Mouse (Mus musculus) heart, embryonic 16.5 days (tissue): ENCODE results near the gene Dnah6. TPM values are rescaled to one million over a fixed set of nuclear protein-coding genes. Genes with fewer than 3 reads are reported as not detected.
A peak's percentile ranks its signal among the peaks of the same experiment; 100 is the strongest.

Experiments used
- ATAC-seq: fragments of 200-750 bp; cut with Nextera tagmentation; replicated peaks from 2 replicates; pipeline ENCODE4 v1.8.0; 2017; ENCODE audit warnings: moderate number of reproducible peaks; ENCODE audit not compliant: insufficient read depth, low FRiP score; ENCODE audit errors: extremely low read depth
- H3K27ac ChIP-seq: fragments of 300-500 bp; sonication (generic); 2 replicates; pipeline ENCODE4 v1.5.1; 2014; ENCODE audit warnings: mild to moderate bottlenecking, low read length, control low read depth, moderate library complexity
- H3K27me3 ChIP-seq: fragments of 300-500 bp; sonication (generic); 2 replicates; pipeline ENCODE4 v1.6.1; 2014; ENCODE audit warnings: low read length, mixed read lengths; ENCODE audit not compliant: control insufficient read depth, insufficient read depth
- H3K36me3 ChIP-seq: fragments of 300-500 bp; sonication (generic); 2 replicates; pipeline ENCODE4 v1.6.1; 2014; ENCODE audit not compliant: control insufficient read depth, insufficient read depth
- H3K4me1 ChIP-seq: fragments of 300-500 bp; sonication (generic); 2 replicates; pipeline ENCODE4 v1.6.1; 2014; ENCODE audit warnings: low read length, mixed read lengths; ENCODE audit not compliant: control insufficient read depth, insufficient read depth
- H3K4me2 ChIP-seq: fragments of 300-500 bp; sonication (generic); 2 replicates; pipeline ENCODE4 v1.6.1; 2014; ENCODE audit warnings: low read depth, mild to moderate bottlenecking, control low read depth, low read length
- H3K4me3 ChIP-seq: fragments of 300-500 bp; sonication (generic); 2 replicates; pipeline ENCODE4 v1.5.1; 2014; ENCODE audit warnings: mild to moderate bottlenecking, control low read depth, low read length
- H3K9ac ChIP-seq: fragments of 300-500 bp; sonication (generic); 2 replicates; pipeline ENCODE4 v1.6.1; 2014; ENCODE audit warnings: low read length, control low read depth
- H3K9me3 ChIP-seq: fragments of 300-500 bp; sonication (generic); replicated peaks from 2 replicates; pipeline ENCODE4 v1.6.1; 2016; ENCODE audit warnings: low read length; ENCODE audit not compliant: control insufficient read depth
- WGBS: fragments of 180-500 bp; shearing (Covaris S2); extraction: QIAGEN DNeasy Blood & Tissue Kit; methylation state at CpG from one replicate; pipeline ENCODE4 v1.1.7; 2014; 5-methylcytosine and 5-hydroxymethylcytosine counted together
- polyA plus RNA-seq: library from polyadenylated mRNA; unstranded; fragments of >200 nt; fragmentation: Nextera tagmentation; extraction: Ambion mirVana; gene quantifications from 2 replicates; pipeline ENCODE4 v1.2.1, GENCODE M21; 2015

Gene Dnah6
- polyA plus RNA-seq, 1 experiment from 2014 or later: 0.12 TPM

GRCm38 (mm10) chr6:73072093-73072786 lies 149.2 kb downstream of the Dnah6 start:
- Histone ChIP-seq H3K27me3 (no peaks in the 10 kb centered on the region), H3K4me2 (no peak overlapping the region), H3K4me3 (no peak overlapping the region), H3K9me3 (no peaks in the 10 kb centered on the region), H3K36me3 (no peaks in the 10 kb centered on the region), H3K27ac (no peak overlapping the region), H3K9ac (no peak overlapping the region), H3K4me1 (no peaks in the 10 kb centered on the region)
- WGBS: 28% methylated on average over 3 of the region's 3 CpGs
- ATAC-seq: no peak

DNA sequence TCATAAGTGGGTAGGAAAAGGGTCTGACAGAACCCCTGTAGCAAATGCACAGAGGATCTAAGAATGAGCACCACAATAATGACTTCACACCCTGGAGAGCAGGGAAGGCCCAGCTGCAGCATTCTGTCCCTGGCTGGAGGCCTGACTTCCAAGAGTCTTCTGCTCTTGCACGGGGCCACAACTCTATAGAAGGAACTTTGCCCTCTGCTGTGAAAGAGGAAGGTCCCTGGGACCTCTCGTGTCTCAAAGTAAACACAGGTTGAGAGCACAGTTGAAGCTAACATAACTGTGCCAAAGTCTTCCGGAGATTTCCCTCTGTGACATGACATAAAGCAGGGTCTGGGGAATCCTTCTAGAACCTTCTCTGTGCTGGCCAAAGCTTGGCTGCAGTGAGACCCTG lies 150.2 kb downstream of the Dnah6 start:
- Histone ChIP-seq H3K36me3 (no peaks in the 10 kb centered on the region), H3K4me1 (no peaks in the 10 kb centered on the region), H3K4me3 (no peak overlapping the region), H3K9ac (no peak overlapping the region), H3K4me2 (no peak overlapping the region), H3K9me3 (no peaks in the 10 kb centered on the region), H3K27ac (0 out of 2 replicates have a peak overlapping the region, but pooled peaks have one; percentile 26), H3K27me3 (no peaks in the 10 kb centered on the region)
- 56% methylated on average over 3 of the region's 3 CpGs for WGBS
- no peak for ATAC-seq

- peak; percentile 79 for ATAC-seq
- no peak overlapping the region for H3K9ac ChIP-seq
- no peaks in the 10 kb centered on the region for H3K4me1 ChIP-seq
- H3K4me2 ChIP-seq: no peak overlapping the region
- no peaks in the 10 kb centered on the region for H3K36me3 ChIP-seq
- H3K9me3 ChIP-seq: no peaks in the 10 kb centered on the region
- 0 out of 2 replicates have a peak overlapping the region, but pooled peaks have one; percentile 26 for H3K27ac ChIP-seq
- no peak overlapping the region for H3K4me3 ChIP-seq
- 68% methylated on average over 6 of the region's 6 CpGs for WGBS
- H3K27me3 ChIP-seq: no peaks in the 10 kb centered on the region
These were observed 150.8 kb downstream of the Dnah6 start for GRCm38 (mm10) chr6:73070663-73071062.

- H3K4me1 ChIP-seq: no peaks in the 10 kb centered on the region
- H3K4me2 ChIP-seq: no peak overlapping the region
- H3K27me3 ChIP-seq: no peaks in the 10 kb centered on the region
- no peak overlapping the region for H3K4me3 ChIP-seq
- H3K36me3 ChIP-seq: no peaks in the 10 kb centered on the region
- no peaks in the 10 kb centered on the region for H3K9me3 ChIP-seq
- WGBS: 59% methylated on average over 3 of the region's 3 CpGs
- no peak for ATAC-seq
- H3K27ac ChIP-seq: no peak overlapping the region
- no peak overlapping the region for H3K9ac ChIP-seq
These were observed 156.9 kb downstream of the Dnah6 start for GRCm38 (mm10) chr6:73064551-73064950.

DNA sequence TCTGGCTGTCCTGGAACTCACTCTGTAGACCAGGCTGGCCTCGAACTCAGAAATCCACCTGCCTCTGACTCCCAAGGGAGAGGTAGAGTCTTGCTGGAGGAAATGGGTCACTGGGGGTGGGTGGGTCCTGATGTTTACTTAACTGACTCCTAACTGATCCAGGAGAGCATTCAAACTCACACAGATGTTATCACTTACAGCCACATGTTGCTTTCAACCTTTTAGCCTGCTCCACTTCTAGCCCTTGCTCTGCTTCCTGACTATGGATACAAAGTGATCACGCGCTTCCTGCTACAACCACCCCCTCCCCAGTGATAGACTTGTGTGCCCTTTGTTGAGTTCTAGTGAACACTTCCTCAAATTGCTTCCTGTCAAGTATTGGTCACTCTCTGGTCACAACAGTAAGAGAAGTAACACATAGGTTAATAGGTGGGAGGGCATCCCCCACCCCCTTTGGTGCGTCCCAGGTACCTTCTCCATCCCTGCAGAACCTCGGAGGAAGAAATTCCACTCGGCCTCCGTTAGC lies 161.8 kb downstream of the Dnah6 start:
- Histone ChIP-seq H3K4me3 (no peak overlapping the region), H3K4me2 (no peak overlapping the region), H3K36me3 (no peaks in the 10 kb centered on the region), H3K27ac (no peak overlapping the region), H3K4me1 (no peaks in the 10 kb centered on the region), H3K9me3 (peaks cover 16% of the 10 kb centered on the region; the same call in 1 of the 2 replicates), H3K9ac (no peak overlapping the region), H3K27me3 (no peaks in the 10 kb centered on the region)
- 77% methylated on average over 7 of the region's 7 CpGs for WGBS
- no peak for ATAC-seq

DNA sequence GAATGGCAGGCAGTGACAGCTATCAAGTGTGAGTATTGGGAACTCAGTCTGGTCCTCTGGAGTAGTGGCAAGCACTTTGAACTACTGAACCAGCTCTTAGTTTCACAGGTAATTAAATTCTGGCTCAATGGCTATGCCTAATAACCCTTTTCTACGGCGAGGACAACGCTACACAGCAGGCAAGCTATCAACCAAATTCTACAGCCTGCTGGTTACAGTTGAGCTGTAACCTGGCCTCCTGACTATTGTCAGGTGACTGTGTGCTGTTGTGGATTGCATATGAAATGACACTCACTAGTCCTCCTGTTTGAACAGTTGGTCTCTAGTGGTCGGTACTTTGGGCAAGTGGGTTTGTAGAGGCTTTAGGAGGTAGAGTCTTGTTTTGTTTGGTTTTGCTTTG lies 162.3 kb downstream of the Dnah6 start:
- Histone ChIP-seq H3K4me3 (no peak overlapping the region), H3K36me3 (no peaks in the 10 kb centered on the region), H3K27ac (no peak overlapping the region), H3K9me3 (peaks cover 16% of the 10 kb centered on the region; the same call in 1 of the 2 replicates), H3K4me1 (no peaks in the 10 kb centered on the region), H3K27me3 (no peaks in the 10 kb centered on the region), H3K9ac (no peak overlapping the region), H3K4me2 (no peak overlapping the region)
- ATAC-seq: no peak
- 92% methylated on average over 4 of the region's 4 CpGs for WGBS

DNA sequence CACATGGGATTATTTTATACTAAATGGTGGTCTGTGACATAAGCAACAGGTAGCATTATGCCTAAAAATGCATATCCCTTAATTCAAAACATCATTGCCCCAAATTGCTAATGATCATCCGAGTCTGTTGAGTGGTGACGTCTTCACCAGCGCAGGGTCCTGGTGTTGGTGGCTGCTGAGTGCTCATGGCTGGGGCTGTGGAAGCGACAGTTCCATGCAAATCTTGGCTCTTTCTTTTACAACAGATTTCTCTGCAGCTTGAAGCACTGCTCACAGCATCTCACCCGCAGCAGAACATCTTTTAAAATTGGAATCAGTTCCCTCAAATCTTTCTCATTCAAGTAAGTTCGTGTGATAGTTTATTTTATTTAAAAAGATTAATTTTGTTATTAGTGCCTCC lies 166.1 kb downstream of the Dnah6 start:
- whole genome bisulfite sequencing: 90% methylated on average over 6 of the region's 6 CpGs
- Histone ChIP-seq H3K4me1 (no peaks in the 10 kb centered on the region), H3K4me3 (no peak overlapping the region), H3K27me3 (no peaks in the 10 kb centered on the region), H3K9ac (no peak overlapping the region), H3K4me2 (no peak overlapping the region), H3K9me3 (peaks cover 16% of the 10 kb centered on the region; the same call in 1 of the 2 replicates), H3K27ac (no peak overlapping the region), H3K36me3 (no peaks in the 10 kb centered on the region)
- no peak for ATAC-seq

DNA sequence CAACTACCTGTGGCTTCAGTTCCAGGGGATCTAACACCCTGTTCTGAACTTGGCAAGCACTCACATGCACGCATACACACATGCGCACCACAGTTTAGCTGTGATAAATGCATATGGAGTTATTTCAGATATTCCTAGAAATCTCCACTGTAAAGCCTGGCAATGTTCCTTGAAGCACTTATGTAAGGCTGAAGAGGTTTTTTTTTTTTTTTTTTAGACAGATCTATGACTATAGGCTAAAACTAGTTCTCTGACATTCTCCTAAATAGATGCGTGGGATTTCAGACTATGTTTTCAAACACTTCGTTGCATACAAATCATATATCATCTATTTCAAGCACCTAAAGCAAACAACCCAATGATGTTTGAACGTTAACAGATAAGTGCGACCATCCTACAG lies 166.6 kb downstream of the Dnah6 start:
- Histone ChIP-seq H3K4me2 (no peak overlapping the region), H3K36me3 (no peaks in the 10 kb centered on the region), H3K27me3 (no peaks in the 10 kb centered on the region), H3K4me1 (no peaks in the 10 kb centered on the region), H3K9ac (no peak overlapping the region), H3K9me3 (peaks cover 16% of the 10 kb centered on the region; the same call in 1 of the 2 replicates), H3K4me3 (no peak overlapping the region), H3K27ac (no peak overlapping the region)
- no peak for ATAC-seq
- WGBS: 82% methylated on average over 6 of the region's 6 CpGs

DNA sequence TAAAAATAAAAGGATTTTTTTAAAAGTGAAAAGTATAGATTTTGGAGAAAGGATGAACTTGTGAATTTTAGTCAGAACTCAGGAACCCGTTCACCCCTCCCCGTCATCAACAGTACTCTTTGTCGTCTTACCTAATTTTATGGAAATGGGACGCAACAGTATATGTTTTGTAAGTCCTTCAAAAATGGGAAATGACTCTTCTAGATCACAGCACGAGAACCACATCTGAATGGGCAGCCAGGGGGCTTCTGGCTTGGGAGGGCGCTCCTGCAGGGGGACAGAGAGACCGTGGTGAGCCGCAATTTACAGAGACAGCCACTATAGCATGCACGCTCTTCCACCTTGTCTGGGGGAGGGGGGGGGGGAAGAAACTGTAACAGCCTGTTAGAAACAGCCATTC lies 167.9 kb downstream of the Dnah6 start:
- Histone ChIP-seq H3K27ac (no peak overlapping the region), H3K4me1 (no peaks in the 10 kb centered on the region), H3K4me3 (no peak overlapping the region), H3K9ac (no peak overlapping the region), H3K36me3 (no peaks in the 10 kb centered on the region), H3K9me3 (peaks cover 16% of the 10 kb centered on the region; the same call in 1 of the 2 replicates), H3K4me2 (no peak overlapping the region), H3K27me3 (no peaks in the 10 kb centered on the region)
- 85% methylated on average over 9 of the region's 9 CpGs for WGBS
- ATAC-seq: no peak
